Mouse (Mus musculus): ENCODE results near the gene Olfr1341. TPM values are rescaled to one million over a fixed set of nuclear protein-coding genes. Genes with fewer than 3 reads are reported as not detected.

Olfr1341 gene
- polyA plus RNA-seq (2014; fragmentation: Nextera tagmentation; extraction: Ambion mirVana), result not detected in 2 replicates

DNA sequence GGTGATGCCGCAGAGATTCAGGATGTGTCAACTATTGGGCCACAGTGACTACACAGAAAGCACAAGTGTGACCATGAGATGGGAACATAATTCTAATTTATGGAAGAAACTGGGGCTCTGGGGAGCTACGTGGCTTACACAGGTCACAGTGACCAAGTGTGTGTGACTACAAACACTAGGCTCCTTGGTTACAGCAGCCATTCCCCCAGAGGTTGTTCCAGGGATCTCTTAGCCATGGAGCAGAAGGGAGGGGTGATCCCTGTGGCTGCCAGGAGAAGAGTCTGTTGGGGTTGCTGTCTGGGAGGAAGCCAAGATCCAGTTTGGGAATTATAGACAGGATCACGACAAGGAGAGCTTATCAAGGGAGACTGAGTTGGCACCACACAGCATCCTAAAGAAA is at the start of gene Olfr1341:
Gene Olfr1341 (plus strand): TSS at position 301 of the 400 bp plus-strand sequence.
- no peaks in the 10 kb centered on the region for H3K36me3 ChIP-seq (ENCODE audit: control insufficient read depth, insufficient read depth, low read length)
- H3K27me3 ChIP-seq (ENCODE audit: control insufficient read depth, insufficient read depth, low read length), result no peaks in the 10 kb centered on the region; the same call in 1 of the 2 replicates
- H3K4me1 ChIP-seq (ENCODE audit: control insufficient read depth, insufficient read depth, low read length), result no peaks in the 10 kb centered on the region
- WGBS, result 81% methylated on average over 3 of the region's 3 CpGs
- ATAC-seq (ENCODE audit: low FRiP score, low TSS enrichment), result no peak
- no peak within 1 kb of the TSS for H3K27ac ChIP-seq (ENCODE audit: low read depth, low read length)
- H3K4me2 ChIP-seq (replicated peaks; ENCODE audit: low read depth, low read length), result no peak within 1 kb of the TSS
- H3K9ac ChIP-seq (ENCODE audit: low read depth, low read length), result no peak within 1 kb of the TSS
- no peaks in the 10 kb centered on the region for H3K9me3 ChIP-seq (ENCODE audit: control insufficient read depth, low read length)
- no peak within 1 kb of the TSS for H3K4me3 ChIP-seq (ENCODE audit: low read length)

DNA sequence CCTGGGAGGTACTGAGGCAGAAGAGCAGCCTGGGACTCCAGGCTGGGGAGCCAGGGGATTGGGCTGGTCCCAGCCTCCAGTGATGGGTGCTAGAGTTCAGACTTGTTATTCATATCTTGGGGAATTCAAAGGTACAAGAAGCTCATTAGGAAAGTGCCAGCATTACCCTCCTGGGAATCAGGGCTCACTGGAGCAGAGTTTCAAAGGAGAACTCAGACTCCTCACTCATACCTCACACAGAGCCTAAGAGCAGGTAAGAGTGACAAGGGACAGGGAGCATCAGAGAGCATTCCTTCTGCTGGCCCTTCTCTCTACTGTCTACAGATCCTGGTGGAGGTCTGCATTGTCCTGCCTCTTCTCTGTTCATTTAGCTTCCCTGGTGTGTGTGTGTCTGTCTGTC is 44.7 kb upstream of the Olfr1341 start, which contains the start of gene Olfr62:
Gene Olfr62 (plus strand): TSS at position 301 of the 400 bp plus-strand sequence.
- H3K4me2 ChIP-seq (replicated peaks; ENCODE audit: low read depth, low read length), result no peak within 1 kb of the TSS
- H3K4me1 ChIP-seq (ENCODE audit: control insufficient read depth, insufficient read depth, low read length), result no peaks in the 10 kb centered on the region
- H3K27ac ChIP-seq (ENCODE audit: low read depth, low read length), result no peak within 1 kb of the TSS
- H3K36me3 ChIP-seq (ENCODE audit: control insufficient read depth, insufficient read depth, low read length), result no peaks in the 10 kb centered on the region
- H3K4me3 ChIP-seq (ENCODE audit: low read length), result no peak within 1 kb of the TSS
- H3K9ac ChIP-seq (ENCODE audit: low read depth, low read length), result no peak within 1 kb of the TSS
- no peak for ATAC-seq (ENCODE audit: low FRiP score, low TSS enrichment)
- H3K9me3 ChIP-seq (ENCODE audit: control insufficient read depth, low read length), result no peaks in the 10 kb centered on the region
- no peaks in the 10 kb centered on the region for H3K27me3 ChIP-seq (ENCODE audit: control insufficient read depth, insufficient read depth, low read length)

DNA sequence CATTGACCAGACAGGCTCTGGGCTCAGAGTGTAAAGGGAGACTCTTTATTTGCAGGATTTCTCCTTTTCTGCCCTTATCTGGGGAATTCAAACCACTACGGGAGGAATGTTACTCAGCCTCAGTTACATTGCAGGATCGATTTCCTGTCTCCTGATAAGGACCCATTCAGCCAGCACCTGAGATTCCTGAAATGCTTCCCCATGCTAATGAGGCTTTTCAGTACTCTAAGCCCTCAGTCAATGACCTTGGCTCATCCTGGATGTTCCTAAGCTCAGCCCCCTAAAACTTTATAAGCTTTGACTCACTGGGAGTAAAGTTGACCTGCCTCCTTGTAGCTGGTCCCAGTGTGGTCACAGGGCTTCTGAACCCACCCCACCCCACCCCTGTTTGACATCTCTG is 16.2 kb upstream of the Olfr1341 start:
- ATAC-seq (ENCODE audit: low FRiP score, low TSS enrichment), result no peak
- whole genome bisulfite sequencing, result 54% methylated on average over 2 of the region's 2 CpGs
- no peak overlapping the region for H3K4me2 ChIP-seq (replicated peaks; ENCODE audit: low read depth, low read length)

DNA sequence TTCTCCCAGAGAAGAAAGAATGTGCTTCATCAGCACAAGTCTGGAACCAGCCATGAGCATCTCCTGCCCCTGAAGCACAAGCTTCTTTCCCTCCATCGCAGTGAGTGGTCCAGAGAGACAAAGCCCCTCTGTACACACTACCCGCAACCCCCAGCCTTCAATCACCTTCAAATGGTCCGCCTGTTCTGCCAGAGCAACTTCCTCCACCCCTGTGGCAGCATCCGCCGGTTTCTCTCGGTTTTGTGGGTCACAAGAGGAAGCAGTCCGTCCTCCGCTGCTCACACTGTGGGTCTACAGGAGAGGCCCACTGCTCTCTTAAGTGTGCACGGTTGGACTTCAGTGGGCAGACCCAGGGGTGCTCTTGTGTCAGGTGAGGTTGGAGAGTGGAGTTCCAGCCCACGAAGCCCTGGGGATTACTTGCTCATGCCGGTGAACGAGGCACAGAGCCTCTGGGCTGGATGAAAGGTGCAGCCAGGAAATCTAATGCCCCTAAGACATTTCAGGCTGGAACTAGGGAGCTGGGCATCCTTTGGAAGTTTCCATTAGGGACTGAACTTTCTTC is 10.8 kb upstream of the Olfr1341 start, which contains the start of gene Olfr1342:
Gene Olfr1342 (minus strand): TSS at position 345 of the 562 bp plus-strand sequence.
- H3K36me3 ChIP-seq (ENCODE audit: control insufficient read depth, insufficient read depth, low read length), result no peaks in the 10 kb centered on the region
- 49% methylated on average over 12 of the region's 12 CpGs for WGBS
- no peaks in the 10 kb centered on the region for H3K9me3 ChIP-seq (ENCODE audit: control insufficient read depth, low read length)
- no peak within 1 kb of the TSS for H3K4me2 ChIP-seq (replicated peaks; ENCODE audit: low read depth, low read length)
- no peaks in the 10 kb centered on the region for H3K27me3 ChIP-seq (ENCODE audit: control insufficient read depth, insufficient read depth, low read length)
- no peak within 1 kb of the TSS; the same call in 1 of the 2 replicates for H3K27ac ChIP-seq (ENCODE audit: low read depth, low read length)
- no peaks in the 10 kb centered on the region for H3K4me1 ChIP-seq (ENCODE audit: control insufficient read depth, insufficient read depth, low read length)
- H3K4me3 ChIP-seq (ENCODE audit: low read length), result no peak within 1 kb of the TSS
- H3K9ac ChIP-seq (ENCODE audit: low read depth, low read length), result no peak within 1 kb of the TSS
- peak; percentile 73 for ATAC-seq (ENCODE audit: low FRiP score, low TSS enrichment)

More for the DNA sequence above, 16.2 kb upstream of the Olfr1341 start:
- Histone ChIP-seq H3K4me1 (ENCODE audit: control insufficient read depth, insufficient read depth, low read length) (no peaks in the 10 kb centered on the region), H3K27ac (ENCODE audit: low read depth, low read length) (no peak overlapping the region), H3K36me3 (ENCODE audit: control insufficient read depth, insufficient read depth, low read length) (no peaks in the 10 kb centered on the region), H3K9ac (ENCODE audit: low read depth, low read length) (no peak overlapping the region), H3K9me3 (ENCODE audit: control insufficient read depth, low read length) (no peaks in the 10 kb centered on the region), H3K27me3 (ENCODE audit: control insufficient read depth, insufficient read depth, low read length) (no peaks in the 10 kb centered on the region), H3K4me3 (ENCODE audit: low read length) (no peak overlapping the region)

DNA sequence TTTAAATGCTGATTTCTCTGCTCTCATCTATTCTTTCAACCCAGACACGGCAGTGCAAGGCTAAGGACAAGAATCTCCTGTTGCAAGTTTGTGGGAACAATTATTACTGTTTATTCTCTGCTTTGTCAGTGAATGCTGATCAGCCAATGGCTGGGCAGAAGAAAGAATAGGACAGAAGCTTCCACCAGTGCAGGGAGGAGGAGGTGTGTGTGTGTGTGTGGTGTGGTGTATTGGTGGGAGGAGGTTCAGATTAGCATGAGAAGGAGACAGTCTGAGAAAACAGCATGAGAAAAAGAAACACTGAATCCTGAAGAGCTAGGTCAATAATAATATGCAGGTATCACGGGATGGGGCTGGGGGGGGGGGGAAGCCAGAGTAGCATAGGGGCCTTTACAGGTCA is 9.5 kb upstream of the Olfr1341 start:
- Histone ChIP-seq H3K9ac (ENCODE audit: low read depth, low read length) (no peak overlapping the region), H3K4me1 (ENCODE audit: control insufficient read depth, insufficient read depth, low read length) (no peaks in the 10 kb centered on the region), H3K27me3 (ENCODE audit: control insufficient read depth, insufficient read depth, low read length) (no peaks in the 10 kb centered on the region), H3K27ac (ENCODE audit: low read depth, low read length) (no peak overlapping the region), H3K9me3 (ENCODE audit: control insufficient read depth, low read length) (no peaks in the 10 kb centered on the region), H3K4me3 (ENCODE audit: low read length) (no peak overlapping the region), H3K4me2 (replicated peaks; ENCODE audit: low read depth, low read length) (no peak overlapping the region), H3K36me3 (ENCODE audit: control insufficient read depth, insufficient read depth, low read length) (no peaks in the 10 kb centered on the region)
- 45% methylated on average over 2 of the region's 2 CpGs for WGBS
- no peak for ATAC-seq (ENCODE audit: low FRiP score, low TSS enrichment)

DNA sequence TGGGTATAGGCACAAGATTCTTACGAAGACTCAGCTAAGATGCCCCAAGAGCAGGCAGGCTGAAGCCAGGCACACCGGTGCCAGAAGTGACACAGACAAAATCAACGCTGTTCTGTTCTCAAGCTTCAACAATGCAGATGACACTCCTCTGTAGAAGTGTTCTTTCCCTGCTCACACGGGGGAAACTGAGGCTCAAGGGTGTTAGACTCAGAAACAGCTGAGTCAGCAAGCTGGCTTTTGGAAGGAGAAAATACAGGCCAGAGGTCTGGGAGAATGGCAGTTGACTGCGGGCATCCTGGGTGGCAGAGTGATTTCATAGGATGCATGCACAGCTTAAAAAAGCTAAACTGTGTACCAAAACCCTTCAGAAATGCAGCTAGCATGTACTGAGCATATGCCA is 4.8 kb downstream of the Olfr1341 start:
- Histone ChIP-seq H3K9ac (ENCODE audit: low read depth, low read length) (no peak overlapping the region), H3K27me3 (ENCODE audit: control insufficient read depth, insufficient read depth, low read length) (peaks cover 2% of the 10 kb centered on the region; the same call in 1 of the 2 replicates), H3K4me3 (ENCODE audit: low read length) (no peak overlapping the region), H3K4me1 (ENCODE audit: control insufficient read depth, insufficient read depth, low read length) (no peaks in the 10 kb centered on the region), H3K36me3 (ENCODE audit: control insufficient read depth, insufficient read depth, low read length) (no peaks in the 10 kb centered on the region), H3K27ac (ENCODE audit: low read depth, low read length) (no peak overlapping the region), H3K9me3 (ENCODE audit: control insufficient read depth, low read length) (no peaks in the 10 kb centered on the region), H3K4me2 (replicated peaks; ENCODE audit: low read depth, low read length) (no peak overlapping the region)
- WGBS, result 92% methylated on average over 5 of the region's 5 CpGs
- no peak for ATAC-seq (ENCODE audit: low FRiP score, low TSS enrichment)

DNA sequence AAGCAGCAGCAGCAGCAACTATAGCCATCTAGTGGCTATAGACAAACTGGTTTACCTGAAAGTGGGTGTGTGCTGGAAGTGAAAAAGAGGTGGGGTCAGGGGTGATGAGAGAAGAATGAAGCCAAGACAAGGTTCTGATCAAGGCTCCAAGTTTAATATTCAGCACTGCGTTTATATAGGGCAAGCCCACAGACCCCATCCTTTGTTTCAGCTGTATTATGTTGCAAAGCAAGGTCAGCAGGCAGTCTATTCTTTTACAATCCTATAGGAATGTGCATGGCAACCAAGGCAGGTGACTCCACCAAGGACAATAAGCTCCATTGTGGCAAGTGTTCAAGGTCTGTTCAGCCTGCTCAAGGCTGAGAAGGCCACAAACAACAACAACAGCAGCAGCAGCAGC is 8.3 kb downstream of the Olfr1341 start:
- no peaks in the 10 kb centered on the region for H3K36me3 ChIP-seq (ENCODE audit: control insufficient read depth, insufficient read depth, low read length)
- H3K4me1 ChIP-seq (ENCODE audit: control insufficient read depth, insufficient read depth, low read length), result no peaks in the 10 kb centered on the region
- no peak overlapping the region for H3K4me2 ChIP-seq (replicated peaks; ENCODE audit: low read depth, low read length)
- no peak overlapping the region for H3K27ac ChIP-seq (ENCODE audit: low read depth, low read length)
- 44% methylated on average over 1 of the region's 1 CpGs for WGBS
- H3K9me3 ChIP-seq (ENCODE audit: control insufficient read depth, low read length), result no peaks in the 10 kb centered on the region
- H3K4me3 ChIP-seq (ENCODE audit: low read length), result no peak overlapping the region
- ATAC-seq (ENCODE audit: low FRiP score, low TSS enrichment), result no peak
- no peak overlapping the region for H3K9ac ChIP-seq (ENCODE audit: low read depth, low read length)
- H3K27me3 ChIP-seq (ENCODE audit: control insufficient read depth, insufficient read depth, low read length), result 0 out of 2 replicates have a peak, but pooled peaks cover 2% of the 10 kb centered on the region

DNA sequence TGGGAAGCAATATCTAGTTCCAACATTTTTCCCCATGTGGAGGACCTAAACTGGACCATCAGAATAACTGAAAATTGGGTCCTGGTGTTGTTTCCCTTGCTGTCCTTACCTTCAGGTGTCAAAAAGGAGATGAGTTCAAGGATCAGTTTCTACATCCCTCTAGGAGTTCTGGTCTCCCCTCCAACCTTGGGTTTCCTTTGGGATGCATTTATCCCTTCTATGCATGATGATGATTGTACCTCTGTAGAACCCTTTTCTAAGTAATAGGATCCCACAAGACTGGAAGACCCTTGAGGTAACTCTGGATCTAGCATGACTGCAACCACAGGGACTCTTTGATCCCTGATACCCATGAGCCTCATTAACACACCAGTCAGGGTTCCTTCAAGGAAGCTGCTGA is 16.5 kb downstream of the Olfr1341 start, which contains the start of gene Olfr1340:
Gene Olfr1340 (plus strand): TSS at position 301 of the 400 bp plus-strand sequence.
- no peak within 1 kb of the TSS for H3K4me3 ChIP-seq (ENCODE audit: low read length)
- H3K9ac ChIP-seq (ENCODE audit: low read depth, low read length), result no peak within 1 kb of the TSS
- no peaks in the 10 kb centered on the region for H3K27me3 ChIP-seq (ENCODE audit: control insufficient read depth, insufficient read depth, low read length)
- no peaks in the 10 kb centered on the region for H3K4me1 ChIP-seq (ENCODE audit: control insufficient read depth, insufficient read depth, low read length)
- no peaks in the 10 kb centered on the region for H3K36me3 ChIP-seq (ENCODE audit: control insufficient read depth, insufficient read depth, low read length)
- H3K4me2 ChIP-seq (replicated peaks; ENCODE audit: low read depth, low read length), result no peak within 1 kb of the TSS
- no peak within 1 kb of the TSS for H3K27ac ChIP-seq (ENCODE audit: low read depth, low read length)
- ATAC-seq (ENCODE audit: low FRiP score, low TSS enrichment), result no peak
- no peaks in the 10 kb centered on the region for H3K9me3 ChIP-seq (ENCODE audit: control insufficient read depth, low read length)

DNA sequence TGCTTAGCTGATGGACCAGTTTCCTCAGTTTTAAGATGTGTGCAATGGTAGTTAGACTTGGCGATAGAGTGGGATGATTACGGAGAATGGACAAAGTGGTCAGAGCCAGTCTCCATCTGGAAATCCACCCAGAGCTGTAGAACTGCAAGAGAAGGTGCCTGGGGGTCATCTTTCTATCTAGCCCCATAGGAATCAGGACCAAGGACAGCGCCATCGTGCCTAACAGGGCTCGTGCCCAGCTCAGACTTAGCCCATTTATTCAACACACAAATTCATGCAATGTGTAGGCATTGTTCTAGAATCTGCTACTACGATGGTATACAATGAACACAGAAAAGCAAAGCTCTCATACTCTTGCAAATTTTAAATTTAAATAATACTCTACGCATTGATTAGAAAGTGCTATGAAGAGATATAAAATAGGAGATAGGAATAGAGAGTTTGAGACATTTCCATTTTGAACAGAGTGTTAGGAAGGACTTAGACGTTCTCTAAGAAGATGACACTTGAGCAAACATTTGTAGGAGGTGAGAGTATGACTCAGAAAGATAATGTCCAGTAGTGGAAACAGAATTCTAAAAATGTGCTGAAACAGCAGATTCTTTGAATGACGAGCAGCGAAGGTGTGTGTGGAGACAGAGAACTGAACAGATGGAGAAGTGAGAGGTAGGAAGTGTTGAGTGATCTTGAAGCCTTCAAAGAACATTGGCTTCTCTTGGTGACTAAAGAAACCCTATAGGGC is 18.6 kb downstream of the Olfr1341 start:
- H3K27me3 ChIP-seq (ENCODE audit: control insufficient read depth, insufficient read depth, low read length), result no peaks in the 10 kb centered on the region
- no peaks in the 10 kb centered on the region for H3K4me1 ChIP-seq (ENCODE audit: control insufficient read depth, insufficient read depth, low read length)
- WGBS, result 55% methylated on average over 10 of the region's 10 CpGs
- no peak overlapping the region for H3K4me3 ChIP-seq (ENCODE audit: low read length)
- H3K9ac ChIP-seq (ENCODE audit: low read depth, low read length), result no peak overlapping the region
- H3K9me3 ChIP-seq (ENCODE audit: control insufficient read depth, low read length), result no peaks in the 10 kb centered on the region
- no peak overlapping the region for H3K4me2 ChIP-seq (replicated peaks; ENCODE audit: low read depth, low read length)
- H3K36me3 ChIP-seq (ENCODE audit: control insufficient read depth, insufficient read depth, low read length), result no peaks in the 10 kb centered on the region
- no peak for ATAC-seq (ENCODE audit: low FRiP score, low TSS enrichment)
- H3K27ac ChIP-seq (ENCODE audit: low read depth, low read length), result no peak overlapping the region

Data from kidney, embryonic 14.5 days (tissue).